Mouse (Mus musculus) lung, postnatal 0 days (tissue): ENCODE measurements around the gene Egfem1. TPM values are rescaled to one million over a fixed set of nuclear protein-coding genes. Genes with fewer than 3 reads are reported as not detected.

ENCODE experiments used
- ATAC-seq: fragments of 200-750 bp; cut with Nextera tagmentation; 2 replicates; pipeline ENCODE4 v1.8.0; 2017; ENCODE audit warnings: moderate library complexity
- DNase-seq: peaks from one replicate; pipeline ENCODE4 v3.0.0-alpha.2; 2016; ENCODE audit warnings: low spot score
- H3K27ac ChIP-seq: fragments of 300-500 bp; sonication (generic); 2 replicates; pipeline ENCODE4 v1.5.1; 2014; ENCODE audit warnings: antibody characterized with exemption, mild to moderate bottlenecking, low read length, mixed read lengths
- H3K27me3 ChIP-seq: fragments of 300-500 bp; sonication (generic); replicated peaks from 2 replicates; pipeline ENCODE4 v1.6.1; 2014; ENCODE audit warnings: low read length, mixed read lengths; ENCODE audit not compliant: insufficient read depth
- H3K36me3 ChIP-seq: fragments of 300-500 bp; sonication (generic); 2 replicates; pipeline ENCODE4 v1.6.1; 2014; ENCODE audit warnings: low read length, mixed read lengths; ENCODE audit not compliant: insufficient read depth
- H3K4me1 ChIP-seq: fragments of 300-500 bp; sonication (generic); 2 replicates; pipeline ENCODE4 v1.6.1; 2014; ENCODE audit warnings: antibody characterized with exemption, low read depth, low read length, mixed read lengths; ENCODE audit not compliant: insufficient read depth
- H3K4me2 ChIP-seq: fragments of 300-500 bp; sonication (generic); replicated peaks from 2 replicates; pipeline ENCODE4 v1.6.1; 2014; ENCODE audit warnings: low read depth, mild to moderate bottlenecking, low read length, moderate library complexity, mixed read lengths
- H3K4me3 ChIP-seq: fragments of 300-500 bp; sonication (generic); 2 replicates; pipeline ENCODE4 v1.5.1; 2014; ENCODE audit warnings: low read depth, low read length
- H3K9ac ChIP-seq: fragments of 300-500 bp; sonication (generic); replicated peaks from 2 replicates; pipeline ENCODE4 v1.6.1; 2014; ENCODE audit warnings: low read depth, mild to moderate bottlenecking
- H3K9me3 ChIP-seq: fragments of 300-500 bp; sonication (generic); 2 replicates; pipeline ENCODE4 v1.6.1; 2016; ENCODE audit warnings: low read length, mixed read lengths
- CTCF ChIP-seq: IDR thresholded peaks from 2 replicates; pipeline ENCODE4 v1.5.1; 2016; ENCODE audit warnings: antibody characterized with exemption, mild to moderate bottlenecking
- EP300 ChIP-seq: IDR thresholded peaks from 2 replicates; pipeline ENCODE4 v1.6.1; 2016; ENCODE audit warnings: antibody characterized with exemption, mild to moderate bottlenecking, control low read depth
- WGBS: fragments of 180-500 bp; shearing (Covaris S2); extraction: QIAGEN DNeasy Blood & Tissue Kit; methylation state at CpG from one replicate; pipeline ENCODE4 v1.1.7; 2014; 5-methylcytosine and 5-hydroxymethylcytosine counted together
- polyA plus RNA-seq: library from polyadenylated mRNA; unstranded; fragments of >200 nt; fragmentation: Nextera tagmentation; extraction: Ambion mirVana; gene quantifications from 2 replicates; pipeline ENCODE4 v1.2.1, GENCODE M21; 2015

Egfem1 gene
- 19.7 and 23.4 TPM in 2 replicates for polyA plus RNA-seq

GRCm38 (mm10) chr3:29081952-29082295 is at the start of gene Egfem1:
Gene Egfem1 (plus strand): TSS chr3:29082023.
- WGBS, result 7% methylated on average over 12 of the region's 12 CpGs
- peaks cover 14% of the 10 kb centered on the region; the same call in 1 of the 2 replicates for H3K27me3 ChIP-seq
- ATAC-seq, result no peak

GRCm38 (mm10) chr3:29033107-29033506 is 48.7 kb upstream of the Egfem1 start:
- H3K9ac ChIP-seq, result no peak overlapping the region
- H3K27ac ChIP-seq, result no peak overlapping the region
- no peaks in the 10 kb centered on the region for H3K4me1 ChIP-seq
- no peak overlapping the region for H3K4me3 ChIP-seq
- DNase-seq, result no peak
- no peak for ATAC-seq
- no peaks in the 10 kb centered on the region for H3K36me3 ChIP-seq
- no peaks in the 10 kb centered on the region for H3K27me3 ChIP-seq
- TF ChIP-seq EP300 (no peak), CTCF (no peak)
- no peak overlapping the region for H3K4me2 ChIP-seq
- no peaks in the 10 kb centered on the region for H3K9me3 ChIP-seq
- 73% methylated on average over 2 of the region's 2 CpGs for WGBS

More at GRCm38 (mm10) chr3:29081952-29082295, at the start of gene Egfem1:
- no peaks in the 10 kb centered on the region; the same call in 1 of the 2 replicates for H3K4me1 ChIP-seq
- no peaks in the 10 kb centered on the region for H3K36me3 ChIP-seq
- peak within 1 kb of the TSS; percentile 72 for H3K4me2 ChIP-seq
- no peak within 1 kb of the TSS for H3K9ac ChIP-seq
- no peak within 1 kb of the TSS for H3K27ac ChIP-seq
- DNase-seq, result no peak
- TF ChIP-seq CTCF (no peak), EP300 (no peak)
- H3K4me3 ChIP-seq, result peak within 1 kb of the TSS; percentile 45
- no peaks in the 10 kb centered on the region for H3K9me3 ChIP-seq

- no peaks in the 10 kb centered on the region for H3K36me3 ChIP-seq
- no peak overlapping the region for H3K27ac ChIP-seq
- DNase-seq (peak; percentile 65), ATAC-seq (no peak)
- H3K4me3 ChIP-seq, result no peak overlapping the region
- H3K27me3 ChIP-seq, result no peaks in the 10 kb centered on the region
- H3K4me1 ChIP-seq, result no peaks in the 10 kb centered on the region
- no peak overlapping the region for H3K4me2 ChIP-seq
- TF ChIP-seq CTCF, result peak; percentile 82
- TF ChIP-seq EP300, result no peak
- WGBS, result 2% methylated on average over 3 of the region's 3 CpGs
- no peak overlapping the region for H3K9ac ChIP-seq
- no peaks in the 10 kb centered on the region for H3K9me3 ChIP-seq
Measured at GRCm38 (mm10) chr3:29036146-29036545, 45.7 kb upstream of the Egfem1 start.

- ATAC-seq (no peak), DNase-seq (no peak)
- Histone ChIP-seq H3K4me2 (no peak overlapping the region), H3K9me3 (no peaks in the 10 kb centered on the region), H3K36me3 (no peaks in the 10 kb centered on the region), H3K27ac (no peak overlapping the region), H3K27me3 (no peaks in the 10 kb centered on the region), H3K4me1 (no peaks in the 10 kb centered on the region), H3K9ac (no peak overlapping the region), H3K4me3 (no peak overlapping the region)
- no peak for TF ChIP-seq EP300
- no peak for TF ChIP-seq CTCF
Measured at GRCm38 (mm10) chr3:29036620-29037019, 45.2 kb upstream of the Egfem1 start.

- ATAC-seq (no peak), DNase-seq (no peak)
- H3K27me3 ChIP-seq, result no peaks in the 10 kb centered on the region
- no peaks in the 10 kb centered on the region for H3K9me3 ChIP-seq
- H3K36me3 ChIP-seq, result no peaks in the 10 kb centered on the region
- H3K27ac ChIP-seq, result no peak overlapping the region
- no peak overlapping the region for H3K4me2 ChIP-seq
- no peaks in the 10 kb centered on the region for H3K4me1 ChIP-seq
- H3K9ac ChIP-seq, result no peak overlapping the region
- WGBS, result 89% methylated on average over 7 of the region's 7 CpGs
- H3K4me3 ChIP-seq, result no peak overlapping the region
- TF ChIP-seq CTCF, result no peak
- no peak for TF ChIP-seq EP300
Measured at GRCm38 (mm10) chr3:29040064-29040463, 41.8 kb upstream of the Egfem1 start.

- Histone ChIP-seq H3K4me2 (no peak overlapping the region), H3K9me3 (no peaks in the 10 kb centered on the region), H3K27me3 (no peaks in the 10 kb centered on the region), H3K4me3 (no peak overlapping the region), H3K9ac (no peak overlapping the region), H3K27ac (no peak overlapping the region), H3K36me3 (no peaks in the 10 kb centered on the region), H3K4me1 (no peaks in the 10 kb centered on the region)
- TF ChIP-seq EP300 (no peak), CTCF (no peak)
- no peak for ATAC-seq
- no peak for DNase-seq
- 69% methylated on average over 5 of the region's 5 CpGs for WGBS
Measured at GRCm38 (mm10) chr3:29046281-29046680, 35.5 kb upstream of the Egfem1 start.

GRCm38 (mm10) chr3:29047273-29047932 is 34.4 kb upstream of the Egfem1 start:
- DNase-seq (no peak), ATAC-seq (no peak)
- TF ChIP-seq EP300 (no peak), CTCF (no peak)
- Histone ChIP-seq H3K36me3 (no peaks in the 10 kb centered on the region), H3K9me3 (no peaks in the 10 kb centered on the region), H3K9ac (no peak overlapping the region), H3K4me3 (no peak overlapping the region), H3K27ac (no peak overlapping the region), H3K27me3 (no peaks in the 10 kb centered on the region), H3K4me2 (no peak overlapping the region), H3K4me1 (no peaks in the 10 kb centered on the region)
- WGBS, result 64% methylated on average over 14 of the region's 14 CpGs
